Mouse (Mus musculus) frontal cortex, postnatal 14 days (tissue): ENCODE data around the gene Gli3.

ENCODE experiments used
- DNase-seq, 2 experiments: peaks; one replicate each; pipeline ENCODE4 v3.0.0; 2022; ENCODE audit warnings: low spot score in 2 of 2

Gli3 gene

DNA sequence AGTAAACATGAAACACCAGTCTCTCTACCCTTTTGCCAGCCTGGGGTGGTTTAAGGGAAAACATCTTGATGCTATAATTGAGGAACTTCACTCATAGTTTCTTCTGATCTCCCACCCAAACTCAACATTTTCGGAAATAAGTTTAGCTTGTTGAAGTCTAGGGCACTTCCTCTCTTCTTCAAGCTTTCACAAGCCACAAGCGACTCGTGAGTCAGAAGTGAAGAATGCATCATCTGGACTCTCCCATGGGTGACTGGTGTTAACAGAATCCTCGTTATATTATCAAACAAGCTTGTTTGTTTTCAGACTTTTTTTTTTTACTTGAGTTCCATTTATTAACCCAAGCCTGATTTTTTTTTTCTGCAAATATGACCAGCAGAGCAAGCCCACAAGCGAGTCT lies 197.5 kb downstream of the Gli3 start:
- DNase-seq, result no peak

- no peak for DNase-seq
Measured at GRCm38 (mm10) chr13:15662375-15662774, 199.3 kb downstream of the Gli3 start.

DNA sequence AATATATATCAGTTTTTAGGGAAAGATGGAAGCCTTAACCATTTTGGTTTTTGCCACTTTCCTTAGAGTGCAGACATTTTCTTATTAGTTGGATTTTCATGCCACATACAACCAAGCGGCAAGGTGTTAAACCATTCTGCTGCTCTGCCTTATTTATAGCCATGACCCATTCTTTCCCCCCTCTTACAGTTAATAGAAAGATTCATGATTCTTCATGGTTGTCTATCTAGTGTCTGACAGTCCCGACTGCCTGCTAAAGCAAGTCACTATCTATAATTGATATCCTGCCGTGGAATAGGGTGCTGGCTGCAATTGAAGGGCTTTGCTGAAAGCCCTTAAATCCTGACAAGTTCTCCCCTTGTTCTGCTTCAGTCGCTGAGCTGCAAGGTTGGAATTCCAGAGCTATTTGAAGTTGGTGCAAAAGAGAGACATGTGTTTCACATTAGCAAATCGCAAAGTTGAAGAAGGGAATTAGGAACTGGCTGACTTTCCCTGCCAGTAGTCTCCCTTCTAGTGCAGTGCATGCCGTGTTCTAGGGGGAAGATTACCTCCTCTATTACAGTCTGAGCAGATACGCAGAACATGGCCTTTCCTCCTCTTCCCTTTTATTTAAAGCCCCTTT lies 201.7 kb downstream of the Gli3 start:
- no peak for DNase-seq

GRCm38 (mm10) chr13:15665514-15665913 lies 202.5 kb downstream of the Gli3 start:
- DNase-seq, result no peak

GRCm38 (mm10) chr13:15670144-15670961 lies 207.3 kb downstream of the Gli3 start:
- DNase-seq, result no peak

GRCm38 (mm10) chr13:15670962-15671313 lies 207.9 kb downstream of the Gli3 start:
- DNase-seq, result no peak

GRCm38 (mm10) chr13:15675480-15675879 lies 212.4 kb downstream of the Gli3 start:
- no peak for DNase-seq

GRCm38 (mm10) chr13:15677106-15677760 lies 214.2 kb downstream of the Gli3 start:
- DNase-seq, result no peak

- DNase-seq, result no peak
Measured at GRCm38 (mm10) chr13:15681530-15681929, 218.5 kb downstream of the Gli3 start.

DNA sequence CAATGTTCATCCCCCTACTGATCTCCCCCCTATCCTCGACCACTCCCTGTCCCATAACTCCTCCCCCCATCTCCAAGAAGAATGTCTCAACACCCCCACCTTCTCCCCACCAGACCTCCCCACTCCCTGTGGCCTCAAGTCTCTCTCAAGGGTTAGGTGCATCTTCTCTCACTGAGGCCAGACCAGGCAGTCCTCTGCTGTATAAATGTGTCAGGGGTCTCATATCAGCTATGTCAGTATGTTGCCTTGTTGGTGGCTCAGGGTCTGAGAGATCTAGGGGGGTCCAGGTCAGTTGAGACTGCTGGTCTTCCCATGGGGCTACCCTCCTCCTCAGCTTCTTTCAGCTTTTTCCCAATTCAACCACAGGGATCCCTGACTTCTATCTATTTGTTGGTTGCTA lies 220.0 kb downstream of the Gli3 start:
- DNase-seq, result no peak

- DNase-seq, result no peak
Measured at GRCm38 (mm10) chr13:15688074-15688825, 225.2 kb downstream of the Gli3 start.

DNA sequence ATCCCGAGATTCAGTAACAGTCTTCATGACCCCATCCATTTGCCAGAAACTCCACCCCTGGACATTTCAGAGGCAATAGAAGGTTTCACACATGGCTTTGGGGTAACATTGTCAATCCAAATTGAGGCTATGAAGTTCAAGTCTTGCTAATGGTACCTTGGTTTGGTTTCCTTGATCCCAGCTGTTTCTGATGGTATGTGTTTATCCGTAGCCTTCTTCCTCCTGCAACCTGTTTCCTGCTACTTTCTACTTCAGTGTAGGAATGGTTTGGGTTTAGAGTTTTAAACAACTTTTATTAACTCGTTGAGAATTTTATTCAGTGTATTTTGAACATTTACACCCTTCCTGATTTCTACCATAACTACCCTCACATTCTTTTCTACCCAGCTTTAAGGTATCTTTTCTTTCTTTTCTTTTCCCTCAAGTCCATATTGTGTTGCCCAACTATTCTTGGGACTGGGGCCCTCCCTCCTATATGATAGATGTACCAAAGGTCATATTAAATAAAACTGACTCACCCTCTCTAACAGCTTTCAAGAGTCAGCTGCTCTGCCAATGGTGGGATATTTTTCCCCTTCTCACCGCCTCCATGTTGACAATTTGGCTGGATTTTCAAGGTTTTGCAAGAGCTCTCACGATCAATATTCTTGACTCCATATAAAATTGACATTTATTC lies 225.9 kb downstream of the Gli3 start:
- DNase-seq, result no peak

- no peak for DNase-seq
Measured at GRCm38 (mm10) chr13:15691751-15692464, 228.9 kb downstream of the Gli3 start.

- no peak for DNase-seq
Measured at GRCm38 (mm10) chr13:15692465-15692809, 229.4 kb downstream of the Gli3 start.

DNA sequence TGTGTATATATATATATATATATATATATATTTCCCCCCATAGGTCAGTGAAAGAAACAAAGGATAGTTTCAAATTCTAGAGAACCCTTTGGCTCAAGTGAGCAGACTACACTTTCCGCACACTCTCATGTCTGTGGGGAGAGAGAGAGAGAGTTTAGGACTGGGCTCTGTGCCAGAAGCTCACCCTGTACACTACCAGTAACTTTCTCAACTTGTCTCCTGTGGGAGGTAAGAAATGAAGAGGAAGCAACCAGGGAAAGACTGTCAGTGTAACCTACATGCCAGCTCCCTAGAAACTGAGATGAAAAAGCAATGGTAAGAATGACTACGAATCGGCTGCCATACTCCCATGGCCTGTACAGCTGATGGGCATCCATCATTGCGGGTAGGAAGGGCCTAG lies 235.2 kb downstream of the Gli3 start:
- no peak for DNase-seq

DNA sequence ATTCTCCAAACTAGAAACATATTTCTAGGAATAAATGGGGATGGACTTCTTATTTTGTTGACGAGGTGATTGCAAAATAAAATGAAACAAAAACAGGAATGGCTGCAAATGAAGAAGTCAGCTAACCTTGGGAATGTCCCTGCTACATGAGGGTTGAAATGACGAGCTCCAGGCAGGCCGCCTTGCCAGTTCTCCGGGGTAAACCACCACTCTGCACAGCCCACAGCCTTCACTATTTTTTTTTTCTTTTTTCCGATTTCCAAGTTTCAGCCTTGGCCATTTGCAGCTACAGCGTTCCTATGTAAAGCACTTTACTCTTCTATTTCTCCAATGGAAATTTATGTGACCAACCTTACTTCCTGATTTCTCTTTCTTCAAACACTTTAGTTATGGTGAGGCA lies 236.1 kb downstream of the Gli3 start:
- DNase-seq, result no peak

- DNase-seq, result no peak
Measured at GRCm38 (mm10) chr13:15704669-15705068, 241.6 kb downstream of the Gli3 start.

- no peak for DNase-seq
Measured at GRCm38 (mm10) chr13:15707481-15707881, 244.4 kb downstream of the Gli3 start.

GRCm38 (mm10) chr13:15713486-15713885 lies 250.5 kb downstream of the Gli3 start:
- DNase-seq, result no peak

- no peak for DNase-seq
Measured at GRCm38 (mm10) chr13:15714331-15714725, 251.3 kb downstream of the Gli3 start.
